Mouse (Mus musculus) midbrain, embryonic 11.5 days (tissue): ENCODE measurements around the gene Cys1. TPM values are rescaled to one million over a fixed set of nuclear protein-coding genes. Genes with fewer than 3 reads are reported as not detected.
"Not testable (repeated sequence)": the region's sequence is repeated elsewhere in the genome, so short reads cannot be mapped to it uniquely, and the experiment has no call there.

Experiments used
- ATAC-seq: fragments of 200-750 bp; cut with Nextera tagmentation; 2 replicates; pipeline ENCODE4 v1.8.0; 2017; ENCODE audit warnings: moderate TSS enrichment, moderate library complexity; ENCODE audit not compliant: low FRiP score
- DNase-seq: peaks from one replicate; pipeline ENCODE4 v3.0.0; 2015; ENCODE audit warnings: low spot score; ENCODE audit errors: missing footprints
- H3K27ac ChIP-seq: fragments of 300-500 bp; sonication (generic); 2 replicates; pipeline ENCODE4 v1.5.1; 2014; ENCODE audit warnings: low read depth, low read length
- H3K27me3 ChIP-seq: fragments of 300-500 bp; sonication (generic); 2 replicates; pipeline ENCODE4 v1.6.1; 2014; ENCODE audit warnings: mild to moderate bottlenecking, low read length, moderate library complexity, mixed read lengths; ENCODE audit not compliant: control insufficient read depth, insufficient read depth
- H3K36me3 ChIP-seq: fragments of 300-500 bp; sonication (generic); 2 replicates; pipeline ENCODE4 v1.6.1; 2014; ENCODE audit warnings: mild to moderate bottlenecking, low read length, moderate library complexity, mixed read lengths; ENCODE audit not compliant: control insufficient read depth, insufficient read depth
- H3K4me1 ChIP-seq: fragments of 300-500 bp; sonication (generic); 2 replicates; pipeline ENCODE4 v1.6.1; 2014; ENCODE audit warnings: low read length; ENCODE audit not compliant: control insufficient read depth, insufficient read depth
- H3K4me2 ChIP-seq: fragments of 300-500 bp; sonication (generic); 2 replicates; pipeline ENCODE4 v1.6.1; 2014; ENCODE audit warnings: mild to moderate bottlenecking, moderate library complexity
- H3K4me3 ChIP-seq: fragments of 300-500 bp; sonication (generic); 2 replicates; pipeline ENCODE4 v1.5.1; 2014; ENCODE audit warnings: low read depth, low read length
- H3K9ac ChIP-seq: fragments of 300-500 bp; sonication (generic); 2 replicates; pipeline ENCODE4 v1.6.1; 2014; ENCODE audit warnings: low read length
- H3K9me3 ChIP-seq: fragments of 300-500 bp; sonication (generic); 2 replicates; pipeline ENCODE4 v1.6.1; 2016; ENCODE audit warnings: low read length; ENCODE audit not compliant: control insufficient read depth
- WGBS: fragments of 180-500 bp; shearing (Covaris S2); extraction: QIAGEN DNeasy Blood & Tissue Kit; methylation state at CpG from one replicate; pipeline ENCODE4 v1.1.7; 2014; 5-methylcytosine and 5-hydroxymethylcytosine counted together
- polyA plus RNA-seq: library from polyadenylated mRNA; unstranded; fragments of >200 nt; fragmentation: Nextera tagmentation; extraction: Ambion mirVana; gene quantifications from 2 replicates; pipeline ENCODE4 v1.2.1, GENCODE M21; 2014

Cys1 gene
- polyA plus RNA-seq, 1 experiment from 2014 or later = 0.57 TPM

DNA sequence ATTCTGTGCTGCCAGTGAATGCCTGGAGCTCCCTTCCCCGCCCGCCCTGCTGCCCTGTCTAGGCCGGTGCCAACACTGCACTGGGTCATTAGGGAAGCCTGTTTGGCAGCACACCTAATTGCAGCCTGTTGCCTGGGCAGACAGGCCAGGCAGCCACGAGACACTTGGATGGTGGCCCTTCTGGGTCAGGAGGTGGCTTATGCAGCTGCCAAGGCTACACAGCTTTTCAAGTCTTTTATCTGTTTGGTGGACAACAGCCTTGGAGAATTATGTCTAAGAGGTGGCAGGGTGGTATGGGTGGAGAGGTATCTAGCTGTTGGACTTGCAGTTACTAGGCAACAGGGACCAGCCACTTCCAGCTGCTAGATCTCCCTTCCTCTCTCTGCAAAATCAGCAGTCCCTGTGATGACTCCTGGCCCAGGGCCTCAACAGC, 39.2 kb downstream of the Cys1 start:
- H3K36me3 ChIP-seq = no peaks in the 10 kb centered on the region
- DNase-seq (peak; percentile 47), ATAC-seq (no peak)
- no peaks in the 10 kb centered on the region for H3K27me3 ChIP-seq
- no peak overlapping the region for H3K4me3 ChIP-seq
- H3K4me1 ChIP-seq = no peaks in the 10 kb centered on the region
- no peak overlapping the region for H3K9ac ChIP-seq
- H3K27ac ChIP-seq = no peak overlapping the region
- no peak overlapping the region for H3K4me2 ChIP-seq
- no peaks in the 10 kb centered on the region for H3K9me3 ChIP-seq
- 88% methylated on average over 4 of the region's 4 CpGs for WGBS

DNA sequence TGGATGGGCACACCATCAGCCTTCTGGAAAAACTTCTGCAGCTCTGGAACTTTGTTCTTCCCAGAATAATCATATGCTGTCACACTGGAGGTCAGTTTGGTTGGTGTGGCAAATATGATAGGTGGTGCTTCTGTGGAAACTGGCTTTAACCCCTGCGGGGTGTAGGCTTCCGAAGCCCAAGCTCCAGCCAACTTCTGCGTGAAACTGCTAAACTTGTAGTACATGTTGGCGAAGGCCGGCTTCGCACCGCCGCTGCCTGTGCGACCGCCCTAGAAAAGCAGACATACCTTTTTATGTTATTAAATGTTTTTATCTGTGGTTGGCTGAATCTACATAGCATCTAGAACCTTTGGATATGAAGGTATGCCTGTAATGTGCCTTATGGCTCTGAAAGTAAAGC, 42.8 kb downstream of the Cys1 start:
- H3K36me3 ChIP-seq, H3K27me3 ChIP-seq, DNase-seq, H3K27ac ChIP-seq, H3K9me3 ChIP-seq, H3K4me3 ChIP-seq, H3K9ac ChIP-seq, ATAC-seq, H3K4me2 ChIP-seq, H3K4me1 ChIP-seq: not testable (repeated sequence)
- 92% methylated on average over 10 of the region's 10 CpGs for WGBS

DNA sequence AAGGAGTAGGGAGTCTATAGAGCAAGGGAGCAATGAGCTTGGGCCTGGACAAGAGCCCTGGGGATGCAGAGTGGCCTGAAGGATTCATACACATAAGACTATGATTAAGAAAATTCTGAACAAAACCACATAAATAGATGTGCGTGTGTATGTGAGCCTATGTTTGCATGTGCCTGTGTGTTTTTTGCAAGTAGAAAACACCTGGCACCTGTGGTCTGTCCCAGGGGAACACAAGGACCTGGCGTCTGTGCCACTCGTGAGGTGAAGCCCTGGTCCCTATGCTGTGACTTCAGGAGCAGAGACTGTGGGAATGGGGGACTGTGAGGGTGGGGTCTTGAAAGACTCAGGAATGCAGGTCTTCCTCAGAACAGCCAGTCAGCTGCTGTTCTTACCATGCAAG, 47.0 kb downstream of the Cys1 start:
- WGBS = 88% methylated on average over 3 of the region's 3 CpGs
- ATAC-seq = no peak

DNA sequence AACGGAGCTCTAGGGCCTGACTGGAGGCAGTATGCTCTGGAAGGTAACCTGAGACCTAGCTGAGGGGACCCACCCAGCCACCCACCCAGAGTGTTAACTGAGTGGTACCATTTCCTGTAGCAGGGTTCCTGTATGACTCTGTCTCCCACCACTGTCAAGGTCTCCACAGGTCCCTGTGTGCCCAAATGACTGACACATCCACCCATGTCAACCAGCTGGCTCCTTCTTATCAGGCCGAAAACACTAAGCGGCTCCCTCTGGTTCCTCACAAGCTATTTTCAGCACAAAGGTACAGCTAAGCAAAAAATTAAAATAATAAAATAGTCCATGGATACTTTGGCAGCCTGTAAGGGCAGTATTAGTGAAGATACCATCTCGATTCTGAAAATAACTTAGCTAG, 47.4 kb downstream of the Cys1 start:
- Histone ChIP-seq H3K27me3 (no peaks in the 10 kb centered on the region), H3K4me3 (no peak overlapping the region), H3K9me3 (no peaks in the 10 kb centered on the region), H3K9ac (no peak overlapping the region), H3K4me2 (no peak overlapping the region), H3K27ac (no peak overlapping the region), H3K36me3 (no peaks in the 10 kb centered on the region), H3K4me1 (no peaks in the 10 kb centered on the region)
- DNase-seq (no peak), ATAC-seq (no peak)
- WGBS = 86% methylated on average over 4 of the region's 4 CpGs

More for the DNA sequence above, 47.0 kb downstream of the Cys1 start:
- Histone ChIP-seq H3K9ac (no peak overlapping the region), H3K36me3 (no peaks in the 10 kb centered on the region), H3K4me3 (no peak overlapping the region), H3K4me1 (no peaks in the 10 kb centered on the region), H3K27ac (no peak overlapping the region), H3K9me3 (no peaks in the 10 kb centered on the region), H3K4me2 (no peak overlapping the region), H3K27me3 (no peaks in the 10 kb centered on the region)
- DNase-seq = no peak

DNA sequence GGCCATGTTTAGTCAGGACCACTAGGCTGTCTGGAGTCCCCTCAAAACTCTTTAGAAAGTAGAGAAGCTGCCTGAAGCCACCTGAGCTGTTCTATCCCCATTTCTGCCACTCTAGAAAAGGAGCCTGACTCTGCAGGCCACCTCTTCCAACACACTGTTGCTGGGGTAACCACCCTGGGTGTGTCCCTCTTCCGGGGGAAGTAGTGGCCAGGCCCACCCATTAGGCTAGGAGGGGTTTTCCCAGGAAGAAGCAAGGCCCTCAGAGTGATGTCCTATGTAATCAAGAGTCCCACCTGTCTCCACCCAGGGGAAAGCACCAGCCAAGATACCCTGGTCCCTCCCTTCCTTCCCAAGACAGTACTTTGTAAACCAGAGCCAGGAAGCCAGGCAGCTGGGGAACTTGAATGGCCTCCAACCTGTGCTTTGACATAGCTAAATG, 47.8 kb downstream of the Cys1 start:
- Histone ChIP-seq H3K36me3 (no peaks in the 10 kb centered on the region), H3K9ac (no peak overlapping the region), H3K4me1 (no peaks in the 10 kb centered on the region), H3K27me3 (no peaks in the 10 kb centered on the region), H3K4me2 (no peak overlapping the region), H3K9me3 (no peaks in the 10 kb centered on the region), H3K4me3 (no peak overlapping the region), H3K27ac (no peak overlapping the region)
- no peak for DNase-seq
- no peak for ATAC-seq
- 79% methylated on average over 1 of the region's 1 CpGs for WGBS

DNA sequence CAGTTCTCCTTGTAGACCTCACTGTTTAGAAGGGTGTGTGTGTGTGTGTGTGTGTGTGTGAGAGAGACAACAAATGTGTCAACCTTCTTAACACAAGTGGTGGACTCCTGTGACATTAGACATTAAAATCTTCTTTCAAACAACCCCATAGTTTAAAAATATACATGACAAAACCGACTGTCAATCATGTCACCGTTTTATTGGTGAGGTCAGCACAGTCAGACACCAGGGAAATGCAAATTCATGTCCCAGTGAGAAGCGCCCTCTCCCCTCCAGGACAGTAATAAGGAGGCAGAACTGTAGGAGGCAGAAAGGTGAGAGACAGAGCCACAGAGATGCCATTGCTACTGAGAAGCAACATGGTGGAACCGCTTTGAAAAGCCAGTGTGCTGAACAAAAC, 49.2 kb downstream of the Cys1 start:
- no peak overlapping the region for H3K4me2 ChIP-seq
- no peaks in the 10 kb centered on the region for H3K9me3 ChIP-seq
- ATAC-seq = no peak
- no peaks in the 10 kb centered on the region for H3K36me3 ChIP-seq
- H3K27me3 ChIP-seq = no peaks in the 10 kb centered on the region
- H3K4me1 ChIP-seq = no peaks in the 10 kb centered on the region
- H3K9ac ChIP-seq = no peak overlapping the region
- H3K27ac ChIP-seq = no peak overlapping the region
- 68% methylated on average over 4 of the region's 4 CpGs for whole genome bisulfite sequencing
- H3K4me3 ChIP-seq = no peak overlapping the region
- DNase-seq = no peak

DNA sequence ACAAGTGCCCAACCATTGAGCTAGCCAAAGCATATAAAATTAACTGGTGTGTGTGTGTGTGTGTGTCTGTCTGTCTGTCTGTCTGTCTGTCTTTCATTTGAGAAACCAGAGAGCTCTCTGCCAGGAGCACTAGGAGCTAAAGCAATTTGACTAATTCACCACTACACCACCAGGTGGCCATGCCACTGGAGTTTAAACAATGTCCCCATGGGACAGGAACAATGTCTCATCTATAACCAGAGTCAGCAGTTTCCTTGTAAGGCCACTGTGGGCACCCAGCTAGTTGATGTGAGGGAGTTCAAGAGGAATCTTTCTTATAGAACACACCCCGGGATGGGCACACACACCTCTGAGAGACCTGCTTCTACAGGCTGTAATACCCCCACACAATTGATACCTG, 51.4 kb downstream of the Cys1 start:
- Histone ChIP-seq H3K4me2 (no peak overlapping the region), H3K9me3 (no peaks in the 10 kb centered on the region), H3K36me3 (no peaks in the 10 kb centered on the region), H3K4me3 (no peak overlapping the region), H3K9ac (no peak overlapping the region), H3K4me1 (no peaks in the 10 kb centered on the region), H3K27ac (no peak overlapping the region), H3K27me3 (no peaks in the 10 kb centered on the region)
- WGBS = 75% methylated on average over 1 of the region's 1 CpGs
- no peak for ATAC-seq
- no peak for DNase-seq

DNA sequence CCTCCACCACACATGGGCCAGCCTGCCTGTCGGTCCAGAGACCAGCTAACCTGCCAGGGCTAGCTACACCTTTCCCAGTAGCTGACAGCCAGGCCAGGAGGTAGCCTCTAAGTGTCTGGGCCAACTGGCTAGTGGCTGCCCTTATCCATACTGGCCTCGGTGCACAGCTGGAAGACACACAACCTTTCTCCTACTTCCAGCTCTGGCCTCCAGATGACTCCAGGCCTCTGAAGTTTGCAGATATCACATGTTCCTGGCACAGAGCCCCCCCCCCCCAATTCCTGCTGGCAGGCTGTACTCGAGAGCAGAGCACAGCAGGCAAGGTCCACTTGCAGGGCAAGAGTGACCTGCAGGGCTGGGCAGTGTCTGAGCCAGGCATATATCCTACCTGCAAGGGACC, 54.4 kb downstream of the Cys1 start:
- peaks cover 7% of the 10 kb centered on the region for H3K4me1 ChIP-seq
- ATAC-seq (no peak), DNase-seq (no peak)
- no peak overlapping the region for H3K9ac ChIP-seq
- no peak overlapping the region for H3K4me3 ChIP-seq
- no peak overlapping the region for H3K27ac ChIP-seq
- 66% methylated on average over 3 of the region's 3 CpGs for WGBS
- H3K27me3 ChIP-seq = no peaks in the 10 kb centered on the region
- H3K4me2 ChIP-seq = no peak overlapping the region
- H3K9me3 ChIP-seq = no peaks in the 10 kb centered on the region; the same call in 1 of the 2 replicates
- H3K36me3 ChIP-seq = no peaks in the 10 kb centered on the region

DNA sequence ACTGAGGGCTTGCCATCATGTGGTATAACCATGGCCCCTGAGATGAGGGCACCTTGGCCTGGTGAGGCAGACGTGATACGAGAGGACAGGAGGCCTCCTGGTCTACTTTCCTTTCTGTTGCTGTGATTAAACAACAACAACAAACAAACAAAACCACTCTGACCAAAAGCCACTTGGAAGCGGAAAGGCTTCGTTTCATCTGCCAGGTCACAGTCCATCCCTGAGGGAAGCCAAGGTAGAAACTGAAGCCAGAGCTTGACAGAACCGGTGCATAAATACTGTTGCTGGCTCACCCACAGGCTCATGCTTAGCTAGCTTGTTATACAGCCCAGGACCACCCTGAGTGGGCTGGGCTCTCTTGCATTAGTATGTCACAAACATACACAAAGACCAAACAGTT, 55.2 kb downstream of the Cys1 start:
- H3K27me3 ChIP-seq = no peaks in the 10 kb centered on the region
- ATAC-seq (no peak), DNase-seq (no peak)
- H3K4me1 ChIP-seq = peaks cover 7% of the 10 kb centered on the region
- no peaks in the 10 kb centered on the region for H3K36me3 ChIP-seq
- 94% methylated on average over 5 of the region's 5 CpGs for WGBS
- H3K9me3 ChIP-seq = no peaks in the 10 kb centered on the region; the same call in 1 of the 2 replicates
- H3K27ac ChIP-seq = no peak overlapping the region
- H3K4me2 ChIP-seq = no peak overlapping the region
- H3K4me3 ChIP-seq = no peak overlapping the region
- H3K9ac ChIP-seq = no peak overlapping the region
